Mouse (Mus musculus) ES-Bruce4 (cell line): ENCODE measurements around the gene Cdc7.

ENCODE experiments used
- CTCF ChIP-seq: IDR thresholded peaks from one replicate; pipeline ENCODE4 v1.8.1; 2011; ENCODE audit warnings: low read depth, low read length
- POLR2A ChIP-seq: IDR thresholded peaks from one replicate; pipeline ENCODE4 v1.8.1; 2011; ENCODE audit warnings: low read length; ENCODE audit not compliant: insufficient read depth

GRCm38 (mm10) chr5:106948683-106949082, 15.4 kb upstream of the Cdc7 start:
- TF ChIP-seq CTCF (no peak), POLR2A (no peak)
